Mouse (Mus musculus): ENCODE data around the gene Psma6. TPM values are rescaled to one million over a fixed set of nuclear protein-coding genes. Genes with fewer than 3 reads are reported as not detected.
A peak's percentile ranks its signal among the peaks of the same experiment; 100 is the strongest.

The Psma6 gene
- polyA plus RNA-seq, 1 experiment: 119 TPM

GRCm38 (mm10) chr12:55438058-55438457 lies 54.0 kb downstream of the Psma6 start:
- Histone ChIP-seq H3K4me3 (replicated peaks; ENCODE audit: control insufficient read depth, low read depth, low read length) (no peak overlapping the region), H3K27ac (ENCODE audit: control insufficient read depth, insufficient read depth, low read depth, low read length, poor library complexity) (no peak overlapping the region), H3K4me1 (ENCODE audit: control insufficient read depth, insufficient read depth, low read length) (peaks cover 15% of the 10 kb centered on the region)
- no peak for TF ChIP-seq POLR2A (IDR thresholded peaks at IDR 0.05; ENCODE audit: borderline replicate concordance, control insufficient read depth, low read depth, low read length)
- TF ChIP-seq CTCF (IDR thresholded peaks at IDR 0.05; ENCODE audit: control insufficient read depth, insufficient read depth, low read length): no peak
- WGBS: 92% methylated on average over 10 of the region's 10 CpGs

- TF ChIP-seq CTCF (IDR thresholded peaks at IDR 0.05; ENCODE audit: control insufficient read depth, insufficient read depth, low read length) (no peak), POLR2A (IDR thresholded peaks at IDR 0.05; ENCODE audit: borderline replicate concordance, control insufficient read depth, low read depth, low read length) (no peak)
- Histone ChIP-seq H3K4me1 (ENCODE audit: control insufficient read depth, insufficient read depth, low read length) (peaks cover 13% of the 10 kb centered on the region), H3K4me3 (replicated peaks; ENCODE audit: control insufficient read depth, low read depth, low read length) (no peak overlapping the region), H3K27ac (ENCODE audit: control insufficient read depth, insufficient read depth, low read depth, low read length, poor library complexity) (no peak overlapping the region)
- 23% methylated on average over 11 of the region's 11 CpGs for WGBS
Measured at GRCm38 (mm10) chr12:55438611-55439137, 54.7 kb downstream of the Psma6 start.

- WGBS: 56% methylated on average over 5 of the region's 5 CpGs
- H3K4me3 ChIP-seq (replicated peaks; ENCODE audit: control insufficient read depth, low read depth, low read length): no peak overlapping the region
- no peak overlapping the region; the same call in 1 of the 2 replicates for H3K27ac ChIP-seq (ENCODE audit: control insufficient read depth, insufficient read depth, low read depth, low read length, poor library complexity)
- TF ChIP-seq POLR2A (IDR thresholded peaks at IDR 0.05; ENCODE audit: borderline replicate concordance, control insufficient read depth, low read depth, low read length) (no peak), CTCF (IDR thresholded peaks at IDR 0.05; ENCODE audit: control insufficient read depth, insufficient read depth, low read length) (no peak)
- H3K4me1 ChIP-seq (ENCODE audit: control insufficient read depth, insufficient read depth, low read length): peaks cover 13% of the 10 kb centered on the region
Measured at GRCm38 (mm10) chr12:55440416-55440815, 56.4 kb downstream of the Psma6 start.

- TF ChIP-seq POLR2A (IDR thresholded peaks at IDR 0.05; ENCODE audit: borderline replicate concordance, control insufficient read depth, low read depth, low read length): no peak
- TF ChIP-seq CTCF (IDR thresholded peaks at IDR 0.05; ENCODE audit: control insufficient read depth, insufficient read depth, low read length): no peak
- WGBS: 94% methylated on average over 1 of the region's 1 CpGs
- H3K4me1 ChIP-seq (ENCODE audit: control insufficient read depth, insufficient read depth, low read length): peaks cover 18% of the 10 kb centered on the region
- H3K4me3 ChIP-seq (replicated peaks; ENCODE audit: control insufficient read depth, low read depth, low read length): no peak overlapping the region
- H3K27ac ChIP-seq (ENCODE audit: control insufficient read depth, insufficient read depth, low read depth, low read length, poor library complexity): no peak overlapping the region
Measured at GRCm38 (mm10) chr12:55442245-55442644, 58.2 kb downstream of the Psma6 start.

- 48% methylated on average over 9 of the region's 9 CpGs for WGBS
- H3K4me1 ChIP-seq (ENCODE audit: control insufficient read depth, insufficient read depth, low read length): peaks cover 19% of the 10 kb centered on the region
- no peak overlapping the region for H3K4me3 ChIP-seq (replicated peaks; ENCODE audit: control insufficient read depth, low read depth, low read length)
- TF ChIP-seq POLR2A (IDR thresholded peaks at IDR 0.05; ENCODE audit: borderline replicate concordance, control insufficient read depth, low read depth, low read length) (no peak), CTCF (IDR thresholded peaks at IDR 0.05; ENCODE audit: control insufficient read depth, insufficient read depth, low read length) (no peak)
- no peak overlapping the region for H3K27ac ChIP-seq (ENCODE audit: control insufficient read depth, insufficient read depth, low read depth, low read length, poor library complexity)
Measured at GRCm38 (mm10) chr12:55442861-55443850, 59.1 kb downstream of the Psma6 start.

GRCm38 (mm10) chr12:55444031-55444451 lies 60.0 kb downstream of the Psma6 start:
- H3K4me3 ChIP-seq (replicated peaks; ENCODE audit: control insufficient read depth, low read depth, low read length): no peak overlapping the region
- TF ChIP-seq CTCF (IDR thresholded peaks at IDR 0.05; ENCODE audit: control insufficient read depth, insufficient read depth, low read length) (no peak), POLR2A (IDR thresholded peaks at IDR 0.05; ENCODE audit: borderline replicate concordance, control insufficient read depth, low read depth, low read length) (no peak)
- 93% methylated on average over 4 of the region's 4 CpGs for WGBS
- H3K4me1 ChIP-seq (ENCODE audit: control insufficient read depth, insufficient read depth, low read length): peaks cover 16% of the 10 kb centered on the region
- H3K27ac ChIP-seq (ENCODE audit: control insufficient read depth, insufficient read depth, low read depth, low read length, poor library complexity): no peak overlapping the region

GRCm38 (mm10) chr12:55445583-55445982 lies 61.6 kb downstream of the Psma6 start:
- peaks cover 16% of the 10 kb centered on the region for H3K4me1 ChIP-seq (ENCODE audit: control insufficient read depth, insufficient read depth, low read length)
- TF ChIP-seq POLR2A (IDR thresholded peaks at IDR 0.05; ENCODE audit: borderline replicate concordance, control insufficient read depth, low read depth, low read length) (no peak), CTCF (IDR thresholded peaks at IDR 0.05; ENCODE audit: control insufficient read depth, insufficient read depth, low read length) (no peak)
- H3K27ac ChIP-seq (ENCODE audit: control insufficient read depth, insufficient read depth, low read depth, low read length, poor library complexity): no peak overlapping the region
- no peak overlapping the region for H3K4me3 ChIP-seq (replicated peaks; ENCODE audit: control insufficient read depth, low read depth, low read length)
- WGBS: 60% methylated on average over 4 of the region's 4 CpGs

GRCm38 (mm10) chr12:55446366-55446745 lies 62.3 kb downstream of the Psma6 start:
- peaks cover 15% of the 10 kb centered on the region for H3K4me1 ChIP-seq (ENCODE audit: control insufficient read depth, insufficient read depth, low read length)
- 69% methylated on average over 4 of the region's 4 CpGs for WGBS
- TF ChIP-seq CTCF (IDR thresholded peaks at IDR 0.05; ENCODE audit: control insufficient read depth, insufficient read depth, low read length) (no peak), POLR2A (IDR thresholded peaks at IDR 0.05; ENCODE audit: borderline replicate concordance, control insufficient read depth, low read depth, low read length) (no peak)
- no peak overlapping the region for H3K4me3 ChIP-seq (replicated peaks; ENCODE audit: control insufficient read depth, low read depth, low read length)
- peak overlapping the region; percentile 88 for H3K27ac ChIP-seq (ENCODE audit: control insufficient read depth, insufficient read depth, low read depth, low read length, poor library complexity)
